Mouse (Mus musculus): ENCODE data around the gene Hivep3. TPM values are rescaled to one million over a fixed set of nuclear protein-coding genes. Genes with fewer than 3 reads are reported as not detected.

Hivep3 gene
- polyA plus RNA-seq, 1 experiment from 2014 or later = 6.0 TPM

DNA sequence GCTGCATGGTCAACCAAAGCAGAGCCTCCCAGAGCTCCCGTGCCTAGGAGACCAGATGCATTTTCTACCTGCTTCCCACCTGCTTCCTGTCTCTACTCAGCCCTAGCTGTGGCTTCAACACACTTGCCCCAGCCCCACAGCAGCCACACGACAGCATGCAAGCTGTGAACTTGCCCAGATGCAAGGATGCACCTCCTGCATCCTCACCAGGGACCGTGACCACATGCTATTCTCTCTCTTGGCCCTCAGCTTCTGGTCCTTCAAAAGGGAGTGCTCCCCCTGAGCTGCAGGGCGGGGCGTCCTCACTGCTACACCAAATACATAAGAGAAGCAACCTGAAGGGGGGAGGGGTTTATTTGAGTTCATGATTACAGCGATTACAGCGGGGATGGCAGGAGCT lies 303.4 kb downstream of the Hivep3 start:
- Histone ChIP-seq H3K36me3 (ENCODE audit: control insufficient read depth, insufficient read depth, low read length) (no peaks in the 10 kb centered on the region), H3K4me1 (replicated peaks; ENCODE audit: control insufficient read depth, insufficient read depth) (0 out of 2 replicates have a peak, but pooled peaks cover 4% of the 10 kb centered on the region), H3K27ac (replicated peaks) (no peak overlapping the region), H3K9me3 (ENCODE audit: control insufficient read depth, low read length) (no peaks in the 10 kb centered on the region), H3K4me2 (replicated peaks; ENCODE audit: low read depth) (no peak overlapping the region), H3K27me3 (ENCODE audit: control insufficient read depth, insufficient read depth, low read length) (no peaks in the 10 kb centered on the region), H3K9ac (ENCODE audit: low read length) (no peak overlapping the region), H3K4me3 (ENCODE audit: low read depth, low read length) (no peak overlapping the region)
- 25% methylated on average over 7 of the region's 7 CpGs for WGBS
- TF ChIP-seq CTCF (IDR thresholded peaks at IDR 0.05; ENCODE audit: low read depth) (no peak), EP300 (optimal IDR thresholded peaks at IDR 0.05) (no peak)
- ATAC-seq (ENCODE audit: low FRiP score, low TSS enrichment) (peak; percentile 13; the same call in 1 of the 2 replicates), DNase-seq (ENCODE audit: low spot score) (no peak)

DNA sequence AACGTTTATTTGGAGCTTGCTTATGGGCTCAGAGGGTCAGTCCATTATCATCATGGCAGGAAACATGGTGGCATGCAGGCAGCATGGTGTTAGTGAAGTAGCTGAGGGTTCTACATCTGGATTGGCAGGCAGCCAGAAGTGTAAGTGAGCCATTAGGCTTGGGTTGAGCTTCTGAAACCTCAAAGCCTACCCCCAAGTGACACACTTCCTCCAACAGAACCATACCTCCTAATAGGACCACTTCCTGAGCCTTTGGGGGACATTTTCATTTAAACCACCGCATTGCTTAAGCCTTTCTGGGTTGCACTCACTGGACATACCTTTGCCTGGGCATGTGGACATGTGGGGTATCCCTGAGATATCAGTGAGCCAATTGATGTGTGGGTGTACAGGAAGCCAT lies 307.9 kb downstream of the Hivep3 start:
- Histone ChIP-seq H3K9ac (ENCODE audit: low read length) (no peak overlapping the region), H3K27me3 (ENCODE audit: control insufficient read depth, insufficient read depth, low read length) (no peaks in the 10 kb centered on the region), H3K36me3 (ENCODE audit: control insufficient read depth, insufficient read depth, low read length) (no peaks in the 10 kb centered on the region), H3K4me3 (ENCODE audit: low read depth, low read length) (no peak overlapping the region), H3K4me2 (replicated peaks; ENCODE audit: low read depth) (no peak overlapping the region), H3K9me3 (ENCODE audit: control insufficient read depth, low read length) (no peaks in the 10 kb centered on the region), H3K4me1 (replicated peaks; ENCODE audit: control insufficient read depth, insufficient read depth) (no peaks in the 10 kb centered on the region), H3K27ac (replicated peaks) (no peak overlapping the region)
- no peak for TF ChIP-seq EP300 (optimal IDR thresholded peaks at IDR 0.05)
- TF ChIP-seq CTCF (IDR thresholded peaks at IDR 0.05; ENCODE audit: low read depth) = no peak
- no peak for ATAC-seq (ENCODE audit: low FRiP score, low TSS enrichment)
- DNase-seq (ENCODE audit: low spot score) = no peak
- 86% methylated on average over 2 of the region's 2 CpGs for WGBS

DNA sequence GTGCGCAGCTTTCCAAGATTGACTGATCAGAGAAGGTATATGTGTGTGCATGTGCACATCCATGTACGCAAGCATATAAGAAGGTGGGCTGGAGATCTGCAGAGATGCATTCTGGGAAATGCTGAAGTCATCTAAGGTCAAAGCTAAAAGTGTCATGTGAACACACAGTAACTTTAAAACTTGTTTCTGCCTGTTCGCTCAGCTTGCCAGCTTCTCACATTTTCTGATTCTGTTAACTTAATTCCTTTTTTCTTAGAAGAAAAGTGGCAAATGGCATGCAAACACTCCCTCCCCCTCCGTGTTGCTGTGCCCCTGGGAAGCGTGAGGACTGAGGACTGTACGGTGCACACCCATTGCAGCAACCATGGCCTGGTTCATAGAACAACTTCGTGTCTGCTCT lies 308.9 kb downstream of the Hivep3 start:
- no peak overlapping the region for H3K9ac ChIP-seq (ENCODE audit: low read length)
- H3K4me1 ChIP-seq (replicated peaks; ENCODE audit: control insufficient read depth, insufficient read depth) = no peaks in the 10 kb centered on the region
- DNase-seq (ENCODE audit: low spot score) (no peak), ATAC-seq (ENCODE audit: low FRiP score, low TSS enrichment) (no peak)
- no peak overlapping the region for H3K4me2 ChIP-seq (replicated peaks; ENCODE audit: low read depth)
- WGBS = 82% methylated on average over 7 of the region's 7 CpGs
- no peaks in the 10 kb centered on the region for H3K36me3 ChIP-seq (ENCODE audit: control insufficient read depth, insufficient read depth, low read length)
- H3K4me3 ChIP-seq (ENCODE audit: low read depth, low read length) = no peak overlapping the region
- no peak overlapping the region for H3K27ac ChIP-seq (replicated peaks)
- H3K27me3 ChIP-seq (ENCODE audit: control insufficient read depth, insufficient read depth, low read length) = no peaks in the 10 kb centered on the region
- no peaks in the 10 kb centered on the region for H3K9me3 ChIP-seq (ENCODE audit: control insufficient read depth, low read length)
- TF ChIP-seq CTCF (IDR thresholded peaks at IDR 0.05; ENCODE audit: low read depth) = no peak
- no peak for TF ChIP-seq EP300 (optimal IDR thresholded peaks at IDR 0.05)

DNA sequence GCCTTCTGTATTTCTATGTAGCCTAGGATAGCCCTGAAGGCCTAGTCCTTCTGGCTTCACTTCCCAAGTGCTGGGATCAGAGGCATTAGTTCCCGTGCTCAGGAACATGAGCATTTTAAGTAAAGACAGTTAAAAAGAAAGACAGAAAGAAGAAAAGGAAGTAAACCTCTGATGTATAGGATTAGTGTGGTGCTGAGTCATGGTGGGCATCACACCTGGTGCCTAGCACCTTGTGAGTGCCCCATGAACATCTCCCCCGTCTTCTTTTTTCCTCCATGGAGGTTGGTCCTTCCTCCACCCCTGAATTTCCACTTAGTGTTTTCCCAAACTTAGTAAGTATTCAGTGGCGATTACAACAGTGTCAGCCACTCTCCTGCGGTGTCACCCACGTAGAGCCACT lies 311.0 kb downstream of the Hivep3 start:
- H3K9me3 ChIP-seq (ENCODE audit: control insufficient read depth, low read length) = no peaks in the 10 kb centered on the region
- no peaks in the 10 kb centered on the region for H3K27me3 ChIP-seq (ENCODE audit: control insufficient read depth, insufficient read depth, low read length)
- ATAC-seq (ENCODE audit: low FRiP score, low TSS enrichment) (no peak), DNase-seq (ENCODE audit: low spot score) (no peak)
- no peak overlapping the region for H3K4me3 ChIP-seq (ENCODE audit: low read depth, low read length)
- H3K36me3 ChIP-seq (ENCODE audit: control insufficient read depth, insufficient read depth, low read length) = no peaks in the 10 kb centered on the region
- TF ChIP-seq EP300 (optimal IDR thresholded peaks at IDR 0.05) (no peak), CTCF (IDR thresholded peaks at IDR 0.05; ENCODE audit: low read depth) (no peak)
- 79% methylated on average over 5 of the region's 5 CpGs for WGBS
- no peaks in the 10 kb centered on the region for H3K4me1 ChIP-seq (replicated peaks; ENCODE audit: control insufficient read depth, insufficient read depth)
- H3K27ac ChIP-seq (replicated peaks) = no peak overlapping the region
- no peak overlapping the region for H3K9ac ChIP-seq (ENCODE audit: low read length)
- H3K4me2 ChIP-seq (replicated peaks; ENCODE audit: low read depth) = no peak overlapping the region

DNA sequence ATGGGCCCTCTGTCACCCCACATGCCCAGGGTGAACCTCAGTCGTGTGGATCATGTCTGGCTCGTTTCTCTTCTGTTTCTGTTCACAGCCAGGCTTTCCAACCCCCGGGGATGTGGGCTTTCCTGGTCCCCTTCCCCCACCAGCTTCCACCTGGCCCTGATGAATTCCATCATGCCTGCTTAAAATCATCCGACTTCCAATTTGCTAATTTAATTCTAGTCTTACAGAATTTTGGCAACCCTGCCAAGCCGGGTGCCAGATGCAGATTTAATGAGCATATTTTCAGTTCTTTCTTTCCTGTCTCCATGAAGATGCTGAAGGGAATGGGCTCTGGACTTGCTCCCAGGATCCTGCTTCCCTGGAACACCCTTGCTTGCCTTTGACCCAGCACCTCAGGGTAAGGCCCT lies 311.6 kb downstream of the Hivep3 start:
- no peaks in the 10 kb centered on the region for H3K36me3 ChIP-seq (ENCODE audit: control insufficient read depth, insufficient read depth, low read length)
- no peak overlapping the region for H3K4me3 ChIP-seq (ENCODE audit: low read depth, low read length)
- H3K9me3 ChIP-seq (ENCODE audit: control insufficient read depth, low read length) = no peaks in the 10 kb centered on the region
- H3K27me3 ChIP-seq (ENCODE audit: control insufficient read depth, insufficient read depth, low read length) = no peaks in the 10 kb centered on the region
- H3K9ac ChIP-seq (ENCODE audit: low read length) = no peak overlapping the region
- no peaks in the 10 kb centered on the region for H3K4me1 ChIP-seq (replicated peaks; ENCODE audit: control insufficient read depth, insufficient read depth)
- 38% methylated on average over 5 of the region's 5 CpGs for WGBS
- DNase-seq (ENCODE audit: low spot score) = no peak
- H3K4me2 ChIP-seq (replicated peaks; ENCODE audit: low read depth) = no peak overlapping the region
- no peak overlapping the region for H3K27ac ChIP-seq (replicated peaks)
- ATAC-seq (ENCODE audit: low FRiP score, low TSS enrichment) = no peak
- TF ChIP-seq CTCF (IDR thresholded peaks at IDR 0.05; ENCODE audit: low read depth) = no peak
- no peak for TF ChIP-seq EP300 (optimal IDR thresholded peaks at IDR 0.05)

DNA sequence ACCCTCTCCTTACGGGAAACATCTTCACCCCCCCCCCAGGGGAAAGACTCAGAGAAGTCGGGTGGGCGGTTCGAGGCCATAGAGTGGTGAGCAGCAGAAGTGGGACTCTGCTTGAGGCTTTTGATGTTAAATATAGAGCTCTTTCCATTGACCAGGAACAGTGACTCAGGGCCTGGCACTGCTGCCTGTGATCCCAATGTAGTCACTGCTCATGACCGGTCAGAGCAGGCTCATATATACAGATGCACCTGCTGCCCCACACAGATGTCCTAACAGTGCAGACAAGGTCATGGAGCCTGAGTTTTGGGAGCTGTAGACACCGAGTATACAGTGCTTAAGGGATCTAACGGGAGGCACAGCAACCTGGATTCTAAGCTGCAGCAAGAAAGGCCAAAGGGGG lies 312.3 kb downstream of the Hivep3 start:
- 73% methylated on average over 7 of the region's 7 CpGs for WGBS
- no peak overlapping the region for H3K9ac ChIP-seq (ENCODE audit: low read length)
- H3K27ac ChIP-seq (replicated peaks) = no peak overlapping the region
- H3K36me3 ChIP-seq (ENCODE audit: control insufficient read depth, insufficient read depth, low read length) = no peaks in the 10 kb centered on the region
- TF ChIP-seq EP300 (optimal IDR thresholded peaks at IDR 0.05) (no peak), CTCF (IDR thresholded peaks at IDR 0.05; ENCODE audit: low read depth) (no peak)
- no peaks in the 10 kb centered on the region for H3K9me3 ChIP-seq (ENCODE audit: control insufficient read depth, low read length)
- H3K4me2 ChIP-seq (replicated peaks; ENCODE audit: low read depth) = no peak overlapping the region
- no peak; the same call in 1 of the 2 replicates for ATAC-seq (ENCODE audit: low FRiP score, low TSS enrichment)
- H3K4me3 ChIP-seq (ENCODE audit: low read depth, low read length) = no peak overlapping the region
- DNase-seq (ENCODE audit: low spot score) = no peak
- H3K4me1 ChIP-seq (replicated peaks; ENCODE audit: control insufficient read depth, insufficient read depth) = no peaks in the 10 kb centered on the region
- H3K27me3 ChIP-seq (ENCODE audit: control insufficient read depth, insufficient read depth, low read length) = no peaks in the 10 kb centered on the region
